Mouse (Mus musculus) thymus, adult 2 months (tissue): Measurements from ENCODE around the gene Hbb-y.

Experiments used
- CTCF ChIP-seq: fragments of 200-500 bp; IDR thresholded peaks from 2 replicates; pipeline ENCODE4 v1.5.1; 2012; ENCODE audit warnings: mild to moderate bottlenecking, control low read depth, low read length, moderate library complexity, borderline replicate concordance; ENCODE audit not compliant: control insufficient read depth, poor library complexity, insufficient read depth; ENCODE audit errors: extremely low read depth
- POLR2A ChIP-seq: fragments of 200-500 bp; IDR thresholded peaks from 2 replicates; pipeline ENCODE4 v1.6.1; 2012; ENCODE audit warnings: mild to moderate bottlenecking, low read length, control low read depth, moderate library complexity; ENCODE audit not compliant: control insufficient read depth, poor library complexity, insufficient read depth; ENCODE audit errors: extremely low read depth

DNA sequence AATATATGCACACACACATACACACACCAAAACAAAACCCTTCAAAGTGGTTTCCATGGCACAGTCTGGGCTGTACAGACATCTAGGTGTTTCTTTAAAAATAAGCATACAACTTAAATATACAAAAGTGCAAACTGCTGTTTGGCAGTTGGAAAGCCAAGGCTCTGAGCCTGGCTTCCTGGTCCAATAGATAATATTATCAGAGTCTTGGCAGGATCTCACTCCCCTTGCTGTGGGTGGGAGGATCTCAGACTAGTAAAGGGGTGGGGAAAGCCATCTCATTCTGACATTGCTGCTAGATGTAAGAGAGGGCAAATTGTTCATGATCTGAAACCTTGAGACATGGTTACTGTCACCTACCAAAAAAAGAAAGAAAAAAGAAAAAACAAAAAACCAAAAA is 17.7 kb upstream of the Hbb-y start:
- TF ChIP-seq POLR2A, result no peak
- no peak for TF ChIP-seq CTCF
